In genomic region chr11:55444772-55445171, GRCm38 (mm10) we compare ENCODE assay signal across 8 mouse cellular contexts. TPM values are rescaled to one million over a fixed set of nuclear protein-coding genes. Genes with fewer than 3 reads are reported as not detected.
DNase-seq lines count a peak whose midpoint lies in the region; ATAC-seq and TF ChIP-seq lines count a peak whose summit lies in the region.

No protein-coding gene starts in this region.

- no peak overlapping the region for H3K4me3 ChIP-seq in G1E (ENCODE audit: low read depth, low read length)
- no peak overlapping the region for H3K4me3 ChIP-seq in limb, embryonic 13.5 days

- no peaks in the 10 kb centered on the region for H3K27me3 ChIP-seq in G1E (ENCODE audit: insufficient read depth, low read length)
- H3K27me3 ChIP-seq in limb, embryonic 13.5 days = no peaks in the 10 kb centered on the region

- peak; percentile 65 for DNase-seq in left cerebral cortex, adult 11 months (ENCODE audit: low spot score)
- DNase-seq in left cerebral cortex, postnatal 4 days = no peak
- DNase-seq in G1E (ENCODE audit: low spot score) = no peak
- peak; percentile 72 to 81 for DNase-seq in cerebellum, postnatal 14 days
- DNase-seq in heart, postnatal 4 days = peak; percentile 54
- peak; percentile 95 for DNase-seq in retina, embryonic 14.5 days (ENCODE audit: low spot score)
- DNase-seq in frontal cortex, postnatal 10 days (ENCODE audit: low spot score in 2 of 2) = no peak

- intact Hi-C loops in left cerebral cortex, postnatal 4 days (cut with DNase I) = loop anchor here (10.0 kb wide), 1 partner anchor 240 kb away; the partner anchor contains the start of gene Slc36a1

- no peak overlapping the region for H3K9ac ChIP-seq in limb, embryonic 13.5 days

- no peak overlapping the region for H3K4me2 ChIP-seq in limb, embryonic 13.5 days (replicated peaks)

- ATAC-seq in G1E (ENCODE audit: extremely low read depth, insufficient number of reproducible peaks, low FRiP score, poor library complexity, severe bottlenecking) = no peak
- ATAC-seq in limb, embryonic 13.5 days (ENCODE audit: low FRiP score, low read depth) = 0 out of 2 replicates have a peak, but pooled peaks have one; percentile 33

- 3% methylated on average over 1 of the region's 1 CpGs for WGBS in limb, embryonic 13.5 days

- H3K36me3 ChIP-seq in G1E (replicated peaks) = peaks cover 77% of the 10 kb centered on the region
- H3K36me3 ChIP-seq in limb, embryonic 13.5 days = peaks cover 23% of the 10 kb centered on the region

- peak; percentile 67; the same call in 1 of the 2 replicates for TF ChIP-seq CTCF in G1E (IDR thresholded peaks at IDR 0.05; ENCODE audit: low read depth, low read length)

- no peak overlapping the region for H3K27ac ChIP-seq in limb, embryonic 13.5 days

- no peaks in the 10 kb centered on the region for H3K9me3 ChIP-seq in G1E (replicated peaks)
- H3K9me3 ChIP-seq in limb, embryonic 13.5 days = no peaks in the 10 kb centered on the region

- no peaks in the 10 kb centered on the region for H3K4me1 ChIP-seq in G1E (ENCODE audit: insufficient read depth, low read depth, low read length)
- H3K4me1 ChIP-seq in limb, embryonic 13.5 days = peaks cover 3% of the 10 kb centered on the region; the same call in 1 of the 2 replicates

RNA-seq across cellular contexts. Expression of gene Atox1, which starts 16.3 kb away (rescaled TPM):
- total RNA-seq in left cerebral cortex, postnatal 4 days (2021) = 100 to 1,000 TPM; 124 to 130 TPM
- total RNA-seq in G1E (2014; fragmentation: Nextera tagmentation) (37.0 and 37.7 TPM in 2 replicates), G1E (2017) (103 and 125 TPM in 2 replicates)
- polyA plus RNA-seq in G1E (2012) = 39.7 and 92.8 TPM in 2 replicates
- 100 to 1,000 TPM; 146 to 150 TPM for total RNA-seq in heart, postnatal 4 days (2021)
- 318 and 325 TPM in 2 replicates for polyA plus RNA-seq in limb, embryonic 13.5 days (2015; fragmentation: Nextera tagmentation; extraction: Ambion mirVana)

RNA-seq across cellular contexts. Expression of gene Sparc, which starts 21.8 kb away (rescaled TPM):
- 100 to 1,000 TPM; 228 to 243 TPM for total RNA-seq in left cerebral cortex, postnatal 4 days (2021)
- not detected in 2 replicates for total RNA-seq in G1E (2014; fragmentation: Nextera tagmentation)
- total RNA-seq in G1E (2017) = 0.12 and 0.82 TPM in 2 replicates
- polyA plus RNA-seq in G1E (2012) = not detected in 2 replicates
- 1,000 to 10,000 TPM; 1,405 to 1,430 TPM for total RNA-seq in heart, postnatal 4 days (2021)
- polyA plus RNA-seq in limb, embryonic 13.5 days (2015; fragmentation: Nextera tagmentation; extraction: Ambion mirVana) = 1,317 and 1,385 TPM in 2 replicates

RNA-seq across cellular contexts. Expression of gene G3bp1, which starts 24.7 kb away (rescaled TPM):
- total RNA-seq in left cerebral cortex, postnatal 4 days (2021) = 10 to 100 TPM; 53.1 to 56.4 TPM
- total RNA-seq in G1E (2014; fragmentation: Nextera tagmentation) (97.4 and 104 TPM in 2 replicates), G1E (2017) (122 and 128 TPM in 2 replicates)
- 365 and 461 TPM in 2 replicates for polyA plus RNA-seq in G1E (2012)
- total RNA-seq in heart, postnatal 4 days (2021) = 10 to 100 TPM; 62.6 to 62.9 TPM
- 209 and 211 TPM in 2 replicates for polyA plus RNA-seq in limb, embryonic 13.5 days (2015; fragmentation: Nextera tagmentation; extraction: Ambion mirVana)

Comparison
In these comparisons a context has a peak if more than half of its experiments do, and no peak if none do; other contexts are left out.
1. DNase-seq: peak in left cerebral cortex, adult 11 months (single experiment), cerebellum, postnatal 14 days (2 of 2), heart, postnatal 4 days (single experiment) and retina, embryonic 14.5 days (single experiment); none in left cerebral cortex, postnatal 4 days (single experiment), G1E (single experiment) and frontal cortex, postnatal 10 days (0 of 2).
2. RNA of gene Sparc, which starts 21.8 kb away (total RNA-seq): 1,405 to 1,430 TPM in heart, postnatal 4 days and 228 to 243 TPM in left cerebral cortex, postnatal 4 days; 0.12 to 0.82 TPM in G1E; every median in the first group is over 100 times any median in the second.